13 mouse cellular contexts compared by ENCODE assay signal in genomic region chr5:137493831-137494230, GRCm38 (mm10). TPM values are rescaled to one million over a fixed set of nuclear protein-coding genes. Genes with fewer than 3 reads are reported as not detected.
DNase-seq lines count a peak whose midpoint lies in the region; ATAC-seq and TF ChIP-seq lines count a peak whose summit lies in the region.
"Had no signal": no experiment of that assay in that cellular context is flagged by ENCODE, and none has a peak within 500 bp of the region (broad histone marks: within the 10 kb centered on the region; RNA-seq: fewer than 3 reads in every experiment).

No protein-coding gene starts in this region.

- WGBS in hindbrain, postnatal 0 days: 64% methylated on average over 13 of the region's 13 CpGs
- WGBS in hindbrain, embryonic 14.5 days: 83% methylated on average over 13 of the region's 13 CpGs
- 46% methylated on average over 13 of the region's 13 CpGs for WGBS in lung, embryonic 16.5 days
- WGBS in heart, embryonic 14.5 days: 56% methylated on average over 13 of the region's 13 CpGs
- 82% methylated on average over 13 of the region's 13 CpGs for WGBS in midbrain, embryonic 16.5 days

- H3K4me1 ChIP-seq in hindbrain, postnatal 0 days (ENCODE audit: insufficient read depth, low read length): no peaks in the 10 kb centered on the region
- H3K4me1 ChIP-seq in hindbrain, embryonic 14.5 days (replicated peaks; ENCODE audit: control insufficient read depth, insufficient read depth, low read length): no peaks in the 10 kb centered on the region
- no peaks in the 10 kb centered on the region for H3K4me1 ChIP-seq in lung, embryonic 16.5 days (replicated peaks; ENCODE audit: control insufficient read depth, insufficient read depth, low read length)
- H3K4me1 ChIP-seq in heart, embryonic 14.5 days (ENCODE audit: control insufficient read depth in 2 of 2, insufficient read depth in 2 of 2, low read length in 2 of 2): no peaks in the 10 kb centered on the region
- H3K4me1 ChIP-seq in midbrain, embryonic 16.5 days (ENCODE audit: control insufficient read depth, insufficient read depth, low read length): no peaks in the 10 kb centered on the region
- H3K4me1 ChIP-seq: liver, embryonic 13.5 days had no signal

- peak; percentile 27 for DNase-seq in hindbrain, postnatal 0 days (ENCODE audit: low spot score)
- DNase-seq in hindbrain, embryonic 14.5 days (ENCODE audit: low spot score): no peak
- no peak for DNase-seq in lung, adult 18-20 months
- peak; percentile 29 for DNase-seq in lung, postnatal 14 days
- DNase-seq: cerebellum, adult 9-10 months; liver, embryonic 13.5 days; midbrain, embryonic 14.5 days had no signal

- ATAC-seq in hindbrain, postnatal 0 days: 0 out of 2 replicates have a peak, but pooled peaks have one; percentile 32
- no peak for ATAC-seq in hindbrain, embryonic 14.5 days (ENCODE audit: low FRiP score)
- ATAC-seq in lung, embryonic 16.5 days (ENCODE audit: low read depth): peak; percentile 78
- ATAC-seq in heart, embryonic 14.5 days (ENCODE audit: insufficient number of reproducible peaks, insufficient read depth, low FRiP score, low read depth): peak; percentile 55
- no peak for ATAC-seq in midbrain, embryonic 16.5 days

- no peak overlapping the region for H3K4me2 ChIP-seq in hindbrain, postnatal 0 days (ENCODE audit: low read depth, low read length)
- no peak overlapping the region for H3K4me2 ChIP-seq in hindbrain, embryonic 14.5 days (replicated peaks)
- no peak overlapping the region for H3K4me2 ChIP-seq in lung, embryonic 16.5 days (ENCODE audit: low read depth, low read length)
- no peak overlapping the region for H3K4me2 ChIP-seq in heart, embryonic 14.5 days (ENCODE audit: low read length)
- H3K4me2 ChIP-seq in midbrain, embryonic 16.5 days (ENCODE audit: low read length): no peak overlapping the region
- H3K4me2 ChIP-seq: liver, embryonic 13.5 days had no signal

- H3K36me3 ChIP-seq in hindbrain, postnatal 0 days (ENCODE audit: insufficient read depth, low read length): no peaks in the 10 kb centered on the region
- H3K36me3 ChIP-seq in hindbrain, embryonic 14.5 days (replicated peaks; ENCODE audit: control insufficient read depth, insufficient read depth): no peaks in the 10 kb centered on the region
- H3K36me3 ChIP-seq in lung, embryonic 16.5 days (ENCODE audit: control insufficient read depth, insufficient read depth, low read length): no peaks in the 10 kb centered on the region
- no peaks in the 10 kb centered on the region for H3K36me3 ChIP-seq in heart, embryonic 14.5 days (ENCODE audit: control insufficient read depth, insufficient read depth, low read length)
- no peaks in the 10 kb centered on the region for H3K36me3 ChIP-seq in midbrain, embryonic 16.5 days (ENCODE audit: control insufficient read depth, insufficient read depth, low read length)
- H3K36me3 ChIP-seq: liver, embryonic 13.5 days had no signal

- no peak overlapping the region for H3K9ac ChIP-seq in hindbrain, postnatal 0 days (replicated peaks; ENCODE audit: low read length)
- no peak overlapping the region for H3K9ac ChIP-seq in hindbrain, embryonic 14.5 days
- H3K9ac ChIP-seq in lung, embryonic 16.5 days (ENCODE audit: low read length): no peak overlapping the region
- no peak overlapping the region for H3K9ac ChIP-seq in heart, embryonic 14.5 days (ENCODE audit: low read length)
- H3K9ac ChIP-seq in midbrain, embryonic 16.5 days (ENCODE audit: low read depth, low read length): no peak overlapping the region
- H3K9ac ChIP-seq: liver, embryonic 13.5 days had no signal

- H3K4me3 ChIP-seq in hindbrain, postnatal 0 days (ENCODE audit: low read length): no peak overlapping the region
- no peak overlapping the region for H3K4me3 ChIP-seq in hindbrain, embryonic 14.5 days (replicated peaks; ENCODE audit: low read length)
- H3K4me3 ChIP-seq in lung, embryonic 16.5 days (ENCODE audit: low read length): no peak overlapping the region
- H3K4me3 ChIP-seq in heart, embryonic 14.5 days (ENCODE audit: control insufficient read depth in 1 of 2, insufficient read depth in 1 of 2, low read depth in 1 of 2, low read length in 2 of 2): no peak overlapping the region
- no peak overlapping the region for H3K4me3 ChIP-seq in midbrain, embryonic 16.5 days (ENCODE audit: low read depth, low read length)
- H3K4me3 ChIP-seq: liver, embryonic 13.5 days had no signal

- no peaks in the 10 kb centered on the region for H3K27me3 ChIP-seq in hindbrain, postnatal 0 days (ENCODE audit: insufficient read depth, low read length)
- no peaks in the 10 kb centered on the region for H3K27me3 ChIP-seq in hindbrain, embryonic 14.5 days (ENCODE audit: control insufficient read depth, insufficient read depth, low read length)
- H3K27me3 ChIP-seq in lung, embryonic 16.5 days (ENCODE audit: control insufficient read depth, insufficient read depth, low read depth, low read length): no peaks in the 10 kb centered on the region
- H3K27me3 ChIP-seq in heart, embryonic 14.5 days (ENCODE audit: control insufficient read depth, insufficient read depth, low read length): no peaks in the 10 kb centered on the region
- no peaks in the 10 kb centered on the region for H3K27me3 ChIP-seq in midbrain, embryonic 16.5 days (ENCODE audit: control insufficient read depth, insufficient read depth, low read depth, low read length)
- H3K27me3 ChIP-seq: liver, embryonic 13.5 days had no signal

- no peak for TF ChIP-seq CTCF in hindbrain, postnatal 0 days (IDR thresholded peaks at IDR 0.05; ENCODE audit: low read depth)

- H3K27ac ChIP-seq in hindbrain, postnatal 0 days: no peak overlapping the region
- no peak overlapping the region for H3K27ac ChIP-seq in hindbrain, embryonic 14.5 days
- no peak overlapping the region for H3K27ac ChIP-seq in lung, embryonic 16.5 days (ENCODE audit: low read length)
- H3K27ac ChIP-seq in heart, embryonic 14.5 days (replicated peaks in 1 of 2; ENCODE audit: control insufficient read depth in 1 of 2, insufficient read depth in 1 of 2, low read depth in 2 of 2, low read length in 2 of 2): no peak overlapping the region
- no peak overlapping the region for H3K27ac ChIP-seq in midbrain, embryonic 16.5 days (ENCODE audit: low read length)
- H3K27ac ChIP-seq: liver, embryonic 13.5 days had no signal

- no peaks in the 10 kb centered on the region for H3K9me3 ChIP-seq in hindbrain, postnatal 0 days (ENCODE audit: low read length)
- H3K9me3 ChIP-seq in hindbrain, embryonic 14.5 days (ENCODE audit: control insufficient read depth, low read length): no peaks in the 10 kb centered on the region
- H3K9me3 ChIP-seq in lung, embryonic 16.5 days (ENCODE audit: control insufficient read depth, low read length): no peaks in the 10 kb centered on the region
- no peaks in the 10 kb centered on the region for H3K9me3 ChIP-seq in heart, embryonic 14.5 days (ENCODE audit: control insufficient read depth, low read length)
- no peaks in the 10 kb centered on the region for H3K9me3 ChIP-seq in midbrain, embryonic 16.5 days (replicated peaks; ENCODE audit: control insufficient read depth, low read length, poor library complexity, severe bottlenecking)
- H3K9me3 ChIP-seq: liver, embryonic 13.5 days had no signal

RNA-seq across cellular contexts. Expression of gene Pop7, which starts 8.5 kb away (rescaled TPM):
- 62.1 and 83.5 TPM in 2 replicates for total RNA-seq in hindbrain, postnatal 0 days (2014; rRNA removed)
- 82.2 and 85.3 TPM in 2 replicates for polyA plus RNA-seq in hindbrain, postnatal 0 days (2015; fragmentation: Nextera tagmentation; extraction: Ambion mirVana)
- polyA plus RNA-seq in hindbrain, embryonic 14.5 days (2014; fragmentation: Nextera tagmentation; extraction: Ambion mirVana): 78.4 and 87.3 TPM in 2 replicates
- polyA plus RNA-seq in lung, embryonic 16.5 days (2015; fragmentation: Nextera tagmentation; extraction: Ambion mirVana): 50.4 and 54.4 TPM in 2 replicates
- 44.3 and 49.8 TPM in 2 replicates for polyA plus RNA-seq in heart, embryonic 14.5 days (2014; fragmentation: Nextera tagmentation; extraction: Ambion mirVana)
- 76.3 and 80.5 TPM in 2 replicates for polyA plus RNA-seq in midbrain, embryonic 16.5 days (2015; fragmentation: Nextera tagmentation; extraction: Ambion mirVana)

RNA-seq across cellular contexts. Expression of gene Zan, which starts 17.0 kb away (rescaled TPM):
- total RNA-seq in hindbrain, postnatal 0 days (2014; rRNA removed): 0.43 and 1.6 TPM in 2 replicates
- 0.15 and 0.25 TPM in 2 replicates for polyA plus RNA-seq in hindbrain, postnatal 0 days (2015; fragmentation: Nextera tagmentation; extraction: Ambion mirVana)
- polyA plus RNA-seq in hindbrain, embryonic 14.5 days (2014; fragmentation: Nextera tagmentation; extraction: Ambion mirVana): 0.14 and 0.17 TPM in 2 replicates
- 0.53 and 0.62 TPM in 2 replicates for polyA plus RNA-seq in lung, embryonic 16.5 days (2015; fragmentation: Nextera tagmentation; extraction: Ambion mirVana)
- polyA plus RNA-seq in heart, embryonic 14.5 days (2014; fragmentation: Nextera tagmentation; extraction: Ambion mirVana): 0.11 and 0.16 TPM in 2 replicates
- 0.12 and 0.18 TPM in 2 replicates for polyA plus RNA-seq in midbrain, embryonic 16.5 days (2015; fragmentation: Nextera tagmentation; extraction: Ambion mirVana)
- total RNA-seq: MEL had no signal

RNA-seq across cellular contexts. Expression of gene Gigyf1, which starts 24.5 kb away (rescaled TPM):
- total RNA-seq in hindbrain, postnatal 0 days (2014; rRNA removed): 20.3 and 21.4 TPM in 2 replicates
- polyA plus RNA-seq in hindbrain, postnatal 0 days (2015; fragmentation: Nextera tagmentation; extraction: Ambion mirVana): 15.1 and 16.2 TPM in 2 replicates
- polyA plus RNA-seq in hindbrain, embryonic 14.5 days (2014; fragmentation: Nextera tagmentation; extraction: Ambion mirVana): 14.2 and 16.0 TPM in 2 replicates
- 10.7 and 10.9 TPM in 2 replicates for polyA plus RNA-seq in lung, embryonic 16.5 days (2015; fragmentation: Nextera tagmentation; extraction: Ambion mirVana)
- polyA plus RNA-seq in heart, embryonic 14.5 days (2014; fragmentation: Nextera tagmentation; extraction: Ambion mirVana): 8.7 and 9.6 TPM in 2 replicates
- 19.3 and 19.4 TPM in 2 replicates for polyA plus RNA-seq in midbrain, embryonic 16.5 days (2015; fragmentation: Nextera tagmentation; extraction: Ambion mirVana)

RNA-seq across cellular contexts. Expression of gene Epo, which starts 39.2 kb away (rescaled TPM):
- total RNA-seq in hindbrain, postnatal 0 days (2014; rRNA removed): not detected in 2 replicates
- polyA plus RNA-seq in hindbrain, postnatal 0 days (2015; fragmentation: Nextera tagmentation; extraction: Ambion mirVana): not detected in 2 replicates
- not detected in 2 replicates for polyA plus RNA-seq in hindbrain, embryonic 14.5 days (2014; fragmentation: Nextera tagmentation; extraction: Ambion mirVana)
- 0.31 and 0.98 TPM in 2 replicates for polyA plus RNA-seq in lung, embryonic 16.5 days (2015; fragmentation: Nextera tagmentation; extraction: Ambion mirVana)
- not detected in 2 replicates for polyA plus RNA-seq in heart, embryonic 14.5 days (2014; fragmentation: Nextera tagmentation; extraction: Ambion mirVana)
- not detected in 2 replicates for polyA plus RNA-seq in midbrain, embryonic 16.5 days (2015; fragmentation: Nextera tagmentation; extraction: Ambion mirVana)
- total RNA-seq: adrenal gland, postnatal 36 days; layer of hippocampus, postnatal 25 days; MEL had no signal
- polyA plus RNA-seq: midbrain, embryonic 14.5 days had no signal

RNA-seq across cellular contexts. Expression of gene Gnb2, which starts 39.5 kb away (rescaled TPM):
- total RNA-seq in hindbrain, postnatal 0 days (2014; rRNA removed): 1,135 and 1,251 TPM in 2 replicates
- 570 and 592 TPM in 2 replicates for polyA plus RNA-seq in hindbrain, postnatal 0 days (2015; fragmentation: Nextera tagmentation; extraction: Ambion mirVana)
- polyA plus RNA-seq in hindbrain, embryonic 14.5 days (2014; fragmentation: Nextera tagmentation; extraction: Ambion mirVana): 593 and 621 TPM in 2 replicates
- 379 and 400 TPM in 2 replicates for polyA plus RNA-seq in lung, embryonic 16.5 days (2015; fragmentation: Nextera tagmentation; extraction: Ambion mirVana)
- polyA plus RNA-seq in heart, embryonic 14.5 days (2014; fragmentation: Nextera tagmentation; extraction: Ambion mirVana): 296 and 340 TPM in 2 replicates
- polyA plus RNA-seq in midbrain, embryonic 16.5 days (2015; fragmentation: Nextera tagmentation; extraction: Ambion mirVana): 496 and 512 TPM in 2 replicates

Comparison
In these comparisons a context has a peak if more than half of its experiments do, and no peak if none do; other contexts are left out.
1. ATAC-seq: peak in hindbrain, postnatal 0 days (single experiment), lung, embryonic 16.5 days (single experiment) and heart, embryonic 14.5 days (single experiment); none in hindbrain, embryonic 14.5 days (single experiment) and midbrain, embryonic 16.5 days (single experiment).
2. DNase-seq: peak in hindbrain, postnatal 0 days (single experiment) and lung, postnatal 14 days (single experiment); none in hindbrain, embryonic 14.5 days (single experiment) and lung, adult 18-20 months (0 of 2).